Mouse (Mus musculus): Measurements from ENCODE around the gene Eef2kmt. TPM values are rescaled to one million over a fixed set of nuclear protein-coding genes. Genes with fewer than 3 reads are reported as not detected.
"Not testable (repeated sequence)": the region's sequence is repeated elsewhere in the genome, so short reads cannot be mapped to it uniquely, and the experiment has no call there.

Gene Eef2kmt
- total RNA-seq (2021), result 1 to 10 TPM; 5.2 to 5.6 TPM

- DNase-seq, result peak; percentile 97 to 98
Observed at GRCm38 (mm10) chr16:5255779-5256496, at the start of gene Eef2kmt. TSS of gene Eef2kmt (minus strand) at chr16:5255983.

- no peak for DNase-seq
Observed at GRCm38 (mm10) chr16:5295238-5295637, 39.5 kb upstream of the Eef2kmt start.

- no peak for DNase-seq
Observed at GRCm38 (mm10) chr16:5285376-5285775, 29.6 kb upstream of the Eef2kmt start.

- DNase-seq, result no peak
Observed at GRCm38 (mm10) chr16:5282686-5283085, 26.9 kb upstream of the Eef2kmt start.

GRCm38 (mm10) chr16:5279571-5280222 lies 23.9 kb upstream of the Eef2kmt start:
- no peak for DNase-seq

GRCm38 (mm10) chr16:5272371-5272770 lies 16.6 kb upstream of the Eef2kmt start:
- no peak for DNase-seq

- DNase-seq, result no peak
Observed at GRCm38 (mm10) chr16:5271411-5272035, 15.7 kb upstream of the Eef2kmt start.

- no peak for DNase-seq
Observed at GRCm38 (mm10) chr16:5263926-5264325, 8.1 kb upstream of the Eef2kmt start.

- DNase-seq, result no peak
Observed at GRCm38 (mm10) chr16:5263156-5263555, 7.4 kb upstream of the Eef2kmt start.

- no peak for DNase-seq
Observed at GRCm38 (mm10) chr16:5255081-5255740, 572 bp downstream of the Eef2kmt start.

GRCm38 (mm10) chr16:5254346-5255025 lies 1.3 kb downstream of the Eef2kmt start:
- peak; percentile 29 to 45 for DNase-seq

- no peak for DNase-seq
Observed at GRCm38 (mm10) chr16:5252260-5252659, 3.5 kb downstream of the Eef2kmt start.

GRCm38 (mm10) chr16:5250891-5251290 lies 4.9 kb downstream of the Eef2kmt start:
- DNase-seq, result no peak

- peak; percentile 32 to 33 for DNase-seq
Observed at GRCm38 (mm10) chr16:5244411-5244810, 11.4 kb downstream of the Eef2kmt start.

- DNase-seq, result no peak
Observed at GRCm38 (mm10) chr16:5242882-5243281, 12.9 kb downstream of the Eef2kmt start.

- no peak for DNase-seq
Observed at GRCm38 (mm10) chr16:5242355-5242754, 13.4 kb downstream of the Eef2kmt start.

- DNase-seq, result peak; percentile 92
Observed at GRCm38 (mm10) chr16:5233418-5234313, 22.1 kb downstream of the Eef2kmt start, which contains the start of gene Alg1. TSS of gene Alg1 (plus strand) at chr16:5233621.

GRCm38 (mm10) chr16:5232982-5233381 lies 22.8 kb downstream of the Eef2kmt start:
- DNase-seq, result no peak

GRCm38 (mm10) chr16:5228103-5228502 lies 27.7 kb downstream of the Eef2kmt start:
- DNase-seq, result not testable (repeated sequence)

GRCm38 (mm10) chr16:5227501-5227900 lies 28.3 kb downstream of the Eef2kmt start:
- not testable (repeated sequence) for DNase-seq

GRCm38 (mm10) chr16:5226534-5226933 lies 29.2 kb downstream of the Eef2kmt start:
- DNase-seq, result not testable (repeated sequence)

All from layer of hippocampus, postnatal 36 days (tissue).